Mouse (Mus musculus): ENCODE measurements around the gene Cpne5.

DNA sequence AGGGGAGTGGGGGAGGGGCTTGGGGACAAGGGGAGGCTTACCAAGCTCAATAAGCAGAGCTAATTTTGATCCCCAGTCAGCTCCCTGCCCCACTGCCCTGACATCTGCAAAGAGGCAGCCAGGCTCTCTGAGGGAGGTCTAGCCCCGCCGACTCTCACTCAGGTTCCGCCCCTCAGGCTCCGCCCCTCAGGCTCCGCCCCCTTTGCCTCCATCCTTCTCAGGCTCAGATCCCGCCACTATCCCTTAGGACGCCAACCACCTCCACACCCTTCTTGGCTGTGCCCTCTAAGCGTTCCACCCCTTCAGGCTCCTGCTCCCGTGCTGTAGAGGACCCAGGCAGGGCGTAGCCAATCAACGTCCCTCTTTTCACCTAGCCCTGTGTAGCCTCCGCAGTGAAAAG lies 49.0 kb downstream of the Cpne5 start:
- TF ChIP-seq CTCF (IDR thresholded peaks at IDR 0.05; ENCODE audit: insufficient read depth, low read depth, low read length) = no peak
- no peak for TF ChIP-seq POLR2A (IDR thresholded peaks at IDR 0.05; ENCODE audit: insufficient read depth, low read depth, low read length)

Measured in olfactory bulb, adult 2 months (tissue).